ENCODE assay signal across 24 mouse cellular contexts in the genomic region with DNA sequence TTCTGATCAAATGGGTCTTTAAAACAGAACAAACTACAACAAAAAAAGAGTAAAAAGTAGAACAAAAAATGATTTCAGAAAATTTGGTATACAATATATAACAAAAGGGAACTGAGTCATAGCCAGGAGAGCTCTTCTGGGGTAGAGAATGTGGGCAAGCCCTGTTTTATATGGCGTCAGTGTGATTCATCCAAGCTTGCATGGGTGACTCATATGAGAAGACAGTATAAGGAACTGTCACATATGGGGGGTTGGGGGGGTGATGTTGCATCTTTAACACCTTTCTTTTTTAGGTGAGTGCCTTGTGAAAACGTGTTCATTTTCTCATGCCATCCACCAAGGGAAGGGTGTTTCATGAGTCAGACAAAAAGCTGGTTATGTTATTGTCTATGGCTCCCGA.
DNase-seq lines count a peak whose midpoint lies in the region; ATAC-seq lines count a peak whose summit lies in the region.
"Had no signal": no experiment of that assay in that cellular context is flagged by ENCODE, and none has a peak within 500 bp of the region (broad histone marks: within the 10 kb centered on the region; RNA-seq: fewer than 3 reads in every experiment).

No protein-coding gene starts in this region.

- H3K9me3 ChIP-seq in forebrain, embryonic 10.5 days: 0 out of 2 replicates have a peak, but pooled peaks cover 8% of the 10 kb centered on the region
- H3K9me3 ChIP-seq: embryonic facial prominence, embryonic 15.5 days; heart, embryonic 12.5 days; hindbrain, embryonic 10.5 days; kidney, embryonic 15.5 days; liver, embryonic 13.5 days; neural tube, embryonic 15.5 days had no signal

- ATAC-seq in frontal cortex, adult (ENCODE audit: low TSS enrichment): peak; percentile 99
- ATAC-seq: intestine, postnatal 0 days had no signal

- 89% methylated on average over 3 of the region's 3 CpGs for WGBS in forebrain, embryonic 10.5 days

- H3K27me3 ChIP-seq in forebrain, embryonic 10.5 days (ENCODE audit: poor library complexity, severe bottlenecking): no peaks in the 10 kb centered on the region
- H3K27me3 ChIP-seq: embryonic facial prominence, embryonic 15.5 days; heart, embryonic 12.5 days; kidney, embryonic 15.5 days; liver, embryonic 13.5 days; neural tube, embryonic 15.5 days had no signal

- DNase-seq in frontal cortex, postnatal 14 days (ENCODE audit: low spot score in 2 of 2): no peak
- peak; percentile 18 to 35 for DNase-seq in right cerebral cortex, adult 2 months (ENCODE audit: low spot score in 2 of 2)
- no peak for DNase-seq in right cerebral cortex, postnatal 4 days
- DNase-seq in fibroblast of lung, adult 2 months (ENCODE audit: low read depth): peak; percentile 29
- peak; percentile 20 to 36 for DNase-seq in right cerebral cortex, postnatal 36 days (ENCODE audit: low spot score in 2 of 2)
- no peak for DNase-seq in forebrain, embryonic 10.5 days (ENCODE audit: extremely low spot score, low spot score)
- no peak for DNase-seq in layer of hippocampus, postnatal 14 days (ENCODE audit: low spot score in 2 of 2)
- DNase-seq: adrenal gland, adult 2 months; cerebellum, adult 11-12 months; gastrocnemius, postnatal 25 days; heart, adult 18-20 months; heart, postnatal 10 days; kidney, postnatal 36 days; liver, embryonic 13.5 days; lung, adult 2 months; lung, postnatal 14 days had no signal

- H3K4me1 ChIP-seq in forebrain, embryonic 10.5 days: no peaks in the 10 kb centered on the region
- H3K4me1 ChIP-seq: embryonic facial prominence, embryonic 15.5 days; heart, embryonic 12.5 days; hindbrain, embryonic 10.5 days; kidney, embryonic 15.5 days; liver, embryonic 13.5 days; neural tube, embryonic 15.5 days had no signal

- H3K36me3 ChIP-seq in forebrain, embryonic 10.5 days (replicated peaks): no peaks in the 10 kb centered on the region
- H3K36me3 ChIP-seq: embryonic facial prominence, embryonic 15.5 days; heart, embryonic 12.5 days; hindbrain, embryonic 10.5 days; kidney, embryonic 15.5 days; liver, embryonic 13.5 days; neural tube, embryonic 15.5 days had no signal

- H3K27ac ChIP-seq in forebrain, embryonic 10.5 days: no peak overlapping the region
- H3K27ac ChIP-seq: embryonic facial prominence, embryonic 15.5 days; hindbrain, embryonic 10.5 days; kidney, embryonic 15.5 days; liver, embryonic 13.5 days; neural tube, embryonic 15.5 days; stomach, postnatal 0 days had no signal

- no peak overlapping the region for H3K4me3 ChIP-seq in forebrain, embryonic 10.5 days
- H3K4me3 ChIP-seq: embryonic facial prominence, embryonic 15.5 days; heart, embryonic 12.5 days; hindbrain, embryonic 10.5 days; kidney, embryonic 15.5 days; liver, embryonic 13.5 days; neural tube, embryonic 15.5 days had no signal

Comparison
In these comparisons a context has a peak if more than half of its experiments do, and no peak if none do; other contexts are left out.
1. DNase-seq: peak in right cerebral cortex, adult 2 months (2 of 2), fibroblast of lung, adult 2 months (single experiment) and right cerebral cortex, postnatal 36 days (2 of 2); none in frontal cortex, postnatal 14 days (0 of 2), right cerebral cortex, postnatal 4 days (single experiment), forebrain, embryonic 10.5 days (single experiment) and layer of hippocampus, postnatal 14 days (0 of 2).